Mouse (Mus musculus) erythroblast, embryonic 14.5 days (primary cell): Measurements from ENCODE around the gene Actrt2. TPM values are rescaled to one million over a fixed set of nuclear protein-coding genes. Genes with fewer than 3 reads are reported as not detected.
A peak's percentile ranks its signal among the peaks of the same experiment; 100 is the strongest.

ENCODE experiments used
- H3K27me3 ChIP-seq: 2 replicates; pipeline ENCODE4 v1.6.1; 2012; ENCODE audit warnings: inconsistent platforms; ENCODE audit not compliant: control insufficient read depth
- H3K36me3 ChIP-seq: 2 replicates; pipeline ENCODE4 v1.6.1; 2012; ENCODE audit warnings: mild to moderate bottlenecking, inconsistent platforms; ENCODE audit not compliant: control insufficient read depth
- H3K4me1 ChIP-seq: 2 replicates; pipeline ENCODE4 v1.6.1; 2012; ENCODE audit warnings: inconsistent platforms; ENCODE audit not compliant: control insufficient read depth
- H3K4me3 ChIP-seq: replicated peaks from 2 replicates; pipeline ENCODE3; 2012; ENCODE audit warnings: moderate library complexity, mild to moderate bottlenecking, inconsistent platforms
- H3K9me3 ChIP-seq: 2 replicates; pipeline ENCODE4 v1.6.1; 2012; ENCODE audit warnings: low read length, inconsistent platforms, mixed read lengths; ENCODE audit not compliant: control insufficient read depth
- GATA1 ChIP-seq: IDR thresholded peaks from 2 replicates; pipeline ENCODE4 v1.6.1; 2012; ENCODE audit warnings: low read length, inconsistent platforms, mixed read lengths
- TAL1 ChIP-seq: IDR thresholded peaks from 3 replicates; pipeline ENCODE4 v1.6.1; 2012; ENCODE audit warnings: low read length, inconsistent platforms, mixed read lengths
- polyA plus RNA-seq: library from polyadenylated mRNA; stranded (reverse); fragments of >175 nt; gene quantifications from 2 replicates; pipeline ENCODE4 v1.2.3, GENCODE M21; 2012

Actrt2 gene
- polyA plus RNA-seq, 1 experiment: not detected

- Histone ChIP-seq H3K9me3 (no peaks in the 10 kb centered on the region), H3K36me3 (no peaks in the 10 kb centered on the region), H3K27me3 (peaks cover 82% of the 10 kb centered on the region), H3K4me1 (no peaks in the 10 kb centered on the region), H3K4me3 (no peak overlapping the region)
- TF ChIP-seq TAL1 (no peak), GATA1 (no peak)
Measured at GRCm38 (mm10) chr4:154641296-154642110, 26.2 kb downstream of the Actrt2 start.

GRCm38 (mm10) chr4:154640443-154641295, 27.0 kb downstream of the Actrt2 start:
- Histone ChIP-seq H3K4me3 (no peak overlapping the region), H3K27me3 (peaks cover 90% of the 10 kb centered on the region), H3K36me3 (no peaks in the 10 kb centered on the region), H3K9me3 (no peaks in the 10 kb centered on the region), H3K4me1 (no peaks in the 10 kb centered on the region)
- TF ChIP-seq TAL1 (no peak), GATA1 (no peak)

DNA sequence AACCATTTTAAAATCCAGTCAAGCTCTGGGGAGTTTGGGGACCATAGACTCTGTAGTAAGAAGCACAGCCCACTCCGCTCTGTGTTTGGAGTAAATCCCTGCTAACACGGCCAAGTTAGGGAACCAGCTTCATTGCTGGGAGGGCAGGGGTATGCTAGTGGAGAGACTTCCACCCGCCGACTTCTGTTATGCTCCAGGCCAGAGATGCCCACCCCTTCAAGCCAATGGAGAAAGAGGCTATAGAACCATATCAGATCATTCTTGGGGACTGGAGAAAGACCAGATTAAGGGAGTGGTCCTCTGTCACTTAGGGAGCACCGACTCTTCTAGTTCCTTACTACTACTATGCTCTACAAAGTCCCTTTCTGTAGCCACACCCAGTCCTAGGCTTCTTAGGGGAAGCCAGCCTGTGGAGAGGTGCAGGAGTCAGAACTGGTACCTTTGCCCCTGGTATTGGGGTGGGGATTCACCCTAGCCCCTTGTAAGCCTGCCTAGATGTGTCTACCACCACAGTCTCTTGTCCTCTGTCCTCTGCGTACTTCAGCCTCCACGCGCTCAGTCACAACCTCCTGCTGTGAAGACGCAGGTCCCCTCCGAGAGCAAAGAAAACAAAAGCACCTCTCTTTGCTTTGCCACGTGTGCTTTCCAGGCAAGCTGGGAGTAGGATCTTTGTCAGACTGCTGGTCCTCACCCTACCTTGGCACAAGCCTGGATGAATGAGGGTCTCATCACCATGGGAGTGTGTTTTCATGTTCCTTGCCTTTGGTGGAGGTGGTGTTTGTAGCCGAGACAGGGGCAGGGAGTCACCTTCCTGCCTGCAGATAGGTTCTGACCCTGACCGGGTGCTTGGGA, 27.9 kb downstream of the Actrt2 start:
- H3K9me3 ChIP-seq: peaks cover 2% of the 10 kb centered on the region; the same call in 1 of the 2 replicates
- no peaks in the 10 kb centered on the region for H3K4me1 ChIP-seq
- no peaks in the 10 kb centered on the region for H3K36me3 ChIP-seq
- TF ChIP-seq GATA1: no peak
- TF ChIP-seq TAL1: no peak
- H3K4me3 ChIP-seq: no peak overlapping the region
- peaks cover 96% of the 10 kb centered on the region for H3K27me3 ChIP-seq

GRCm38 (mm10) chr4:154639126-154639525, 28.5 kb downstream of the Actrt2 start:
- Histone ChIP-seq H3K4me3 (no peak overlapping the region), H3K4me1 (no peaks in the 10 kb centered on the region), H3K36me3 (no peaks in the 10 kb centered on the region), H3K27me3 (peaks cover 100% of the 10 kb centered on the region), H3K9me3 (peaks cover 2% of the 10 kb centered on the region; the same call in 1 of the 2 replicates)
- TF ChIP-seq GATA1: no peak
- no peak for TF ChIP-seq TAL1

DNA sequence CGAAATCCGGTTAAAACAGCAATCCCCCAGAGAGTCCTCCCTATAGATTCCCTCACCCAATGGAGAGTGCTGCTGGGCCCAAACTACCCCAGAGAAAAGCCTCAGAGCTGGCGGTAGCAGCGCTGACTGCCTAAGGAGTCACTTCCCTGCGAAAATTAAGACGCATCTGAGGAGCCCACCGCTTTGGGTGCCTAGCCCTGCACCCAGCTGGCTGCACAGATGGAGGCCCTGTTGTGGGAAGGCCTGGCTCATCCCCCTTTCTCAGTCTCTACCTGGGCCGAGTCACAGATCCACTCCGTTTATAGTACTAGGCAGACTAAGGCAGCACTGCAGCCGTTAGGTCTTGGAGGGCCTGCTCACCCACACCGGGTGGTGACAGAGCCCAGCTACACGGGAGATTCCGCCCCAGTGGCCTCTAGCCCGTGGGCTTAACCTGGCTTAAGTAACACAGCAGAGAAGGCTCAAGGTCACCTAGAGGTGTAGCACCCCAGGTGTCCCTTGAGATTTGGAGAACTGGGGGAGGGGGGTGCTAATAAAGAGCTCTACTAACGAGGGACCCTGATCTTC, 29.3 kb downstream of the Actrt2 start:
- Histone ChIP-seq H3K27me3 (peaks cover 100% of the 10 kb centered on the region), H3K4me1 (no peaks in the 10 kb centered on the region), H3K9me3 (peaks cover 2% of the 10 kb centered on the region; the same call in 1 of the 2 replicates)

GRCm38 (mm10) chr4:154637468-154638319, 30.0 kb downstream of the Actrt2 start:
- H3K36me3 ChIP-seq: no peaks in the 10 kb centered on the region
- no peaks in the 10 kb centered on the region for H3K4me1 ChIP-seq
- H3K4me3 ChIP-seq: peak overlapping the region; percentile 20
- TF ChIP-seq TAL1: no peak
- no peak for TF ChIP-seq GATA1
- H3K27me3 ChIP-seq: peaks cover 100% of the 10 kb centered on the region
- peaks cover 2% of the 10 kb centered on the region; the same call in 1 of the 2 replicates for H3K9me3 ChIP-seq

More for the DNA sequence above, 29.3 kb downstream of the Actrt2 start:
- no peak for TF ChIP-seq GATA1
- TF ChIP-seq TAL1: no peak
- Histone ChIP-seq H3K4me3 (no peak overlapping the region), H3K36me3 (no peaks in the 10 kb centered on the region)

DNA sequence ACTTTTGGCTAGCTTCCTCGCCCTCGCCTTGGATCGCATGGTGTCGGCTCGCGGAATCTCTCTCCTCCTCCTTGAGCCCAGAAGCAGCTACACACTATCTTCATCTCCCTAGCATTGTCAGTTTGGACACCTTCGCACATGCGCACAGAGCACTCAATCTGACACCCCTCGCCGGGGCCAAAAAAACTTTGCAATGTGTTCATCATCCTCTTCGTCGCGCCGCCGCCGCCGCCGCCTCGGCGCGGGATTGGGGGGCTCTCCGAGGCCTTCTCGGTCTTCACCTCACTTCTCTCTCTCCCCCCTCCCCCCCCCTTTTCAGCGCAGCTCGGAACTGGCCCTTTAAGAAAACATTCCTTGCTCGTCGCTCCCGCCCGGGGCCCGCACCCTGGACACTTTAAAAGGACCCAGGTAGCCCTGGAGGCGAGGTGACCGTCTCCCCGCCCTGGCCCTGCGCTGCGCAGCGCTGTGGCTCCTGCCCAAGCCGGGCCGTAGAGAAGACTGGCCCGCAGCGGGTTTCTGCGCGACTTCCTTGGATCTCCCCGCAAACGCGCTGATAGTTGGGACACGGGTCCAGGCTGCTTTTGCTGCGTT, 30.9 kb downstream of the Actrt2 start, which contains the start of gene Prdm16:
TSS of gene Prdm16 (minus strand) at position 153 of the 591 bp plus-strand sequence.
- TF ChIP-seq TAL1 (no peak), GATA1 (no peak)

More for the DNA sequence above, 30.9 kb downstream of the Actrt2 start, which contains the start of gene Prdm16:
- no peaks in the 10 kb centered on the region for H3K4me1 ChIP-seq
- peak within 1 kb of the TSS; percentile 50 for H3K4me3 ChIP-seq
- H3K36me3 ChIP-seq: no peaks in the 10 kb centered on the region
- peaks cover 98% of the 10 kb centered on the region for H3K27me3 ChIP-seq
- H3K9me3 ChIP-seq: peaks cover 2% of the 10 kb centered on the region; the same call in 1 of the 2 replicates
